Mouse (Mus musculus) kidney, embryonic 14.5 days (tissue): ENCODE measurements around the gene Pramef12. TPM values are rescaled to one million over a fixed set of nuclear protein-coding genes. Genes with fewer than 3 reads are reported as not detected.

ENCODE experiments used
- ATAC-seq: fragments of 200-750 bp; cut with Nextera tagmentation; 2 replicates; pipeline ENCODE4 v1.8.0; 2017; ENCODE audit warnings: moderate number of reproducible peaks, mild to moderate bottlenecking, moderate TSS enrichment, moderate library complexity; ENCODE audit not compliant: low FRiP score, low TSS enrichment
- H3K27ac ChIP-seq: fragments of 300-500 bp; sonication (generic); 2 replicates; pipeline ENCODE4 v1.5.1; 2014; ENCODE audit warnings: low read depth, mild to moderate bottlenecking, low read length, moderate library complexity, mixed read lengths
- H3K27me3 ChIP-seq: fragments of 300-500 bp; sonication (generic); 2 replicates; pipeline ENCODE4 v1.6.1; 2014; ENCODE audit warnings: mild to moderate bottlenecking, low read length; ENCODE audit not compliant: control insufficient read depth, insufficient read depth
- H3K36me3 ChIP-seq: fragments of 300-500 bp; sonication (generic); 2 replicates; pipeline ENCODE4 v1.6.1; 2014; ENCODE audit warnings: low read length, mixed read lengths; ENCODE audit not compliant: control insufficient read depth, insufficient read depth
- H3K4me1 ChIP-seq: fragments of 300-500 bp; sonication (generic); 2 replicates; pipeline ENCODE4 v1.6.1; 2014; ENCODE audit warnings: low read length, mixed read lengths; ENCODE audit not compliant: control insufficient read depth, insufficient read depth
- H3K4me2 ChIP-seq: fragments of 300-500 bp; sonication (generic); replicated peaks from 2 replicates; pipeline ENCODE4 v1.6.1; 2014; ENCODE audit warnings: low read depth, mild to moderate bottlenecking, low read length
- H3K4me3 ChIP-seq: fragments of 300-500 bp; sonication (generic); 2 replicates; pipeline ENCODE4 v1.5.1; 2014; ENCODE audit warnings: mild to moderate bottlenecking, low read length
- H3K9ac ChIP-seq: fragments of 300-500 bp; sonication (generic); 2 replicates; pipeline ENCODE4 v1.6.1; 2014; ENCODE audit warnings: low read depth, mild to moderate bottlenecking, low read length, moderate library complexity
- H3K9me3 ChIP-seq: fragments of 300-500 bp; sonication (generic); 2 replicates; pipeline ENCODE4 v1.6.1; 2016; ENCODE audit warnings: low read length; ENCODE audit not compliant: control insufficient read depth
- WGBS: fragments of 180-500 bp; shearing (Covaris S2); extraction: QIAGEN DNeasy Blood & Tissue Kit; methylation state at CpG from one replicate; pipeline ENCODE4 v1.1.7; 2014; 5-methylcytosine and 5-hydroxymethylcytosine counted together
- polyA plus RNA-seq: library from polyadenylated mRNA; unstranded; fragments of >200 nt; fragmentation: Nextera tagmentation; extraction: Ambion mirVana; gene quantifications from 2 replicates; pipeline ENCODE4 v1.2.1, GENCODE M21; 2014

The Pramef12 gene
- polyA plus RNA-seq, result 0.11 and 0.39 TPM in 2 replicates

GRCm38 (mm10) chr4:144408290-144408689 lies at the start of gene Pramef12:
Pramef12 (minus strand) TSS chr4:144408464.
- WGBS, result 74% methylated on average over 9 of the region's 9 CpGs
- no peak within 1 kb of the TSS for H3K27ac ChIP-seq

GRCm38 (mm10) chr4:144453217-144453616 lies 45.0 kb upstream of the Pramef12 start, which contains the start of gene Gm9944:
Gm9944 (minus strand) TSS chr4:144453317.
- no peak within 1 kb of the TSS for H3K4me3 ChIP-seq
- no peaks in the 10 kb centered on the region for H3K36me3 ChIP-seq
- H3K27me3 ChIP-seq, result no peaks in the 10 kb centered on the region
- H3K9ac ChIP-seq, result no peak within 1 kb of the TSS
- H3K4me1 ChIP-seq, result no peaks in the 10 kb centered on the region
- 81% methylated on average over 2 of the region's 2 CpGs for WGBS
- no peaks in the 10 kb centered on the region for H3K9me3 ChIP-seq
- ATAC-seq, result no peak
- H3K4me2 ChIP-seq, result no peak within 1 kb of the TSS
- H3K27ac ChIP-seq, result no peak within 1 kb of the TSS

More at GRCm38 (mm10) chr4:144408290-144408689, at the start of gene Pramef12:
- Histone ChIP-seq H3K36me3 (no peaks in the 10 kb centered on the region), H3K4me1 (no peaks in the 10 kb centered on the region), H3K9ac (no peak within 1 kb of the TSS), H3K4me2 (no peak within 1 kb of the TSS), H3K4me3 (no peak within 1 kb of the TSS), H3K27me3 (no peaks in the 10 kb centered on the region), H3K9me3 (no peaks in the 10 kb centered on the region)
- ATAC-seq, result no peak

- Histone ChIP-seq H3K36me3 (no peaks in the 10 kb centered on the region), H3K9ac (no peak overlapping the region), H3K27ac (no peak overlapping the region), H3K9me3 (no peaks in the 10 kb centered on the region), H3K4me2 (no peak overlapping the region), H3K4me1 (no peaks in the 10 kb centered on the region), H3K27me3 (no peaks in the 10 kb centered on the region), H3K4me3 (no peak overlapping the region)
- ATAC-seq, result no peak
- WGBS, result 83% methylated on average over 2 of the region's 2 CpGs
These were observed 40.3 kb upstream of the Pramef12 start for GRCm38 (mm10) chr4:144448546-144448945.

GRCm38 (mm10) chr4:144441582-144441981 lies 33.3 kb upstream of the Pramef12 start:
- no peak overlapping the region for H3K4me2 ChIP-seq
- ATAC-seq, result no peak
- H3K9ac ChIP-seq, result no peak overlapping the region
- no peak overlapping the region for H3K27ac ChIP-seq
- no peaks in the 10 kb centered on the region for H3K27me3 ChIP-seq
- H3K36me3 ChIP-seq, result no peaks in the 10 kb centered on the region
- H3K9me3 ChIP-seq, result no peaks in the 10 kb centered on the region
- H3K4me3 ChIP-seq, result no peak overlapping the region
- no peaks in the 10 kb centered on the region for H3K4me1 ChIP-seq
- WGBS, result 79% methylated on average over 1 of the region's 1 CpGs

DNA sequence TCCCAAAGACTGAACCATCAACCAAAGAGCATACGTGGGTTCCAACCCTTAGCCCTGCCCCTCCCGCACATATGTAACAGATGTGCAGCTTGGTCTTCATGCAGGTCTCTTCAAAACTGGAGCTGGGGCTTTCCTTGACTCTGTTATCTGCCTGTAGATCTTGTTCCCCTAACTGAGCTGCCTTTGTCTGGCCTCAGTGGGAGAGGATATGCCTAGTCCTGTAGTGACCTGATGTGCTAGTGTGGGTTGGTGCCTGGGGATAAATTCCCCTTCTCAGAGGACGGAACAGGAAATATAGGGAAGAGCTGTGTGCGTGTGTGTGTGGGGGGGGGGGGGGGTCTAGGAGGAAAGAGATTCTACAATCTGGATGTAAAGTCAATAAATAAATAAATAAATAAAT lies 32.8 kb upstream of the Pramef12 start:
- Histone ChIP-seq H3K4me2 (no peak overlapping the region), H3K36me3 (no peaks in the 10 kb centered on the region), H3K9me3 (no peaks in the 10 kb centered on the region), H3K27me3 (no peaks in the 10 kb centered on the region), H3K4me1 (no peaks in the 10 kb centered on the region), H3K27ac (no peak overlapping the region), H3K4me3 (no peak overlapping the region), H3K9ac (no peak overlapping the region)
- no peak for ATAC-seq
- WGBS, result 88% methylated on average over 4 of the region's 4 CpGs

- Histone ChIP-seq H3K9me3 (no peaks in the 10 kb centered on the region), H3K27me3 (no peaks in the 10 kb centered on the region), H3K9ac (no peak within 1 kb of the TSS), H3K36me3 (no peaks in the 10 kb centered on the region), H3K4me2 (no peak within 1 kb of the TSS), H3K4me3 (no peak within 1 kb of the TSS), H3K4me1 (no peaks in the 10 kb centered on the region), H3K27ac (no peak within 1 kb of the TSS)
- ATAC-seq, result no peak
These were observed 30.4 kb upstream of the Pramef12 start, which contains the start of gene 1700012P22Rik for GRCm38 (mm10) chr4:144438672-144439071. 1700012P22Rik (minus strand) TSS chr4:144438772.

DNA sequence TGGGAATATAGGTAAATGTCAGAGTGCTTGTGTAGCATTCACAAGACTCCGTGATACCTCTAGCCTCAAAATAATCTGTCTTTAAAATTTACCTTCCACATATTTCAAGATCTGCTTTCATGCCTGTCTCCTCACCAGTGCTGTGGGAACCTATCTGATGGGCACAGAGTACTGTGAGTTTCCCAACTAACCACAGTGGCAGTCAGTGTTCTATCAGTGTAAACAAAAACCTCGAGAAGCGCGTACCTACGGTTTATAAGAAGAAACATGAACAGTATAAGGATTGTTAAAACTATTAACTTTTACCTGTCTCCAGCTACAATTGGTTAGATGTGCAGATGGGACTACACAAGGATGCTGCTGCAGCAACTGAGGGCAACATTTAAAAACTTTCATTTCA lies 25.0 kb upstream of the Pramef12 start:
- WGBS, result 92% methylated on average over 5 of the region's 5 CpGs
- Histone ChIP-seq H3K4me2 (no peak overlapping the region), H3K4me1 (no peaks in the 10 kb centered on the region), H3K27ac (no peak overlapping the region), H3K4me3 (no peak overlapping the region), H3K9me3 (no peaks in the 10 kb centered on the region), H3K27me3 (no peaks in the 10 kb centered on the region), H3K36me3 (no peaks in the 10 kb centered on the region), H3K9ac (no peak overlapping the region)
- ATAC-seq, result no peak

DNA sequence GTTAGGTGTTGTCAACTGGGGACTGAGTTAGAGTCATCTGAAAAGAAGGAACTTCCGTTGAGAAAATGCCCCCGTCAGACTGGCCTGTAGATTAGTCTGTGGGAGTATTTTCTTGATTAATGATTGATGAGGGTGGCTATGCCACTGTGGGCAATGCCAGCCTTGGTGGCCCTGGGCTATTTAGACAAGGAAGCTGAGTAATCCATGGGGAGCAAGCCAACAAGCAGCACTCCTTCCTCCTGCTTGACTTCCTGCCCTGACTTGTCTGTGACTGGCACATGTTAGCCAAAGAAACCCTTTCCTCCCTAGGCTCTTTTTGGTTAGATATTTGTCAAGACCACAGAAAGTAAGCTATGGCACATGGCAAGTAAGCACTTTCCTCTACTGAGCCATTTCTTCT lies 22.5 kb upstream of the Pramef12 start:
- Histone ChIP-seq H3K27me3 (no peaks in the 10 kb centered on the region), H3K27ac (no peak overlapping the region), H3K9me3 (no peaks in the 10 kb centered on the region), H3K4me1 (no peaks in the 10 kb centered on the region), H3K9ac (no peak overlapping the region), H3K4me3 (no peak overlapping the region), H3K4me2 (no peak overlapping the region), H3K36me3 (no peaks in the 10 kb centered on the region)
- 54% methylated on average over 2 of the region's 2 CpGs for WGBS
- ATAC-seq, result no peak

DNA sequence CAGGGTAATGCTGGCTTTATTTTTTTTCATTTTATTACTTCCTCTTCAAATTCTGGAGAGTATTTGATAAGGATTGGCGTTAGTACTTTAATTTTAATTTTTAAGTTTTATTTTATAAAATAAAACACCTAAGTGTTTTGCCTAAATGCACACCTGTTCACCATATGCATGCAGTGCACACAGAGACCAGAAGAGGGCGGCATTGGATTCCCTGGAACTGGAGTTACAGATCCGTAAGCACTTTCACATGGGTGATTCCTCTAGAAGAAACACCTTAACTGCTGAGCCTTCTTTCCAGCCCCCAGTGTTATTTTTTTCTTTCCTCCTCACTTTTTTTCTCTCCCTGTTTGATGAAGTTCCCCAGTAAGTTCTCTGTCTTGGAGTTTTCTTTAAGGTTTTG lies 20.6 kb upstream of the Pramef12 start:
- no peak for ATAC-seq
- Histone ChIP-seq H3K27ac (no peak overlapping the region), H3K9ac (no peak overlapping the region), H3K4me2 (no peak overlapping the region), H3K27me3 (no peaks in the 10 kb centered on the region), H3K36me3 (no peaks in the 10 kb centered on the region), H3K9me3 (no peaks in the 10 kb centered on the region), H3K4me3 (no peak overlapping the region), H3K4me1 (no peaks in the 10 kb centered on the region)
- WGBS, result 23% methylated on average over 3 of the region's 3 CpGs
